Mouse (Mus musculus) regulatory T cell (primary cell): ENCODE data around the gene Pdcd7.

Experiments used
- in situ Hi-C: fragments of 300-600 bp; cut with MboI, MseI; formaldehyde crosslinking; loops from one replicate; pipeline ENCODE4 v1.15.1; 2025; ENCODE audit warnings: high pct_unique_total_duplicates

Pdcd7 gene

DNA sequence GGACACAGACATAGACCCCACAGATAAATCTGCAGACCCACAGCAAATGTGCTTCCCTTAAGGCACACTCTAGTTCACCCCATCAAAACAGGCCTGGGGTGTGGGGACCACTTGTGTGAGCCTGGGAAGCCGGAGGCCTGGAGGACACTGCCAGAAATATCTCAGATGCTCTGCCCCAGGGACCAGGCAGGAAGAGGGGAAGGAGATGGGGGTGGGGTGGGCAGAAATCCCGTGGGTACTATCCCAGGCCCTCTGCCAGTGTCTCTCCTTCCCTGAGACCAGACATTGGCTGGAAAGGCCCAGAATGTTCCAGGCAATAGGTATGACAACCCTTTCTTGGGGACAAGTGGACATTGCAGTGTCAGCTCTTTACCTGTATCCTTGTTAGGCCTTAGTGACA, 47.7 kb downstream of the Pdcd7 start:
- in situ Hi-C loops = no loop called here

GRCm38 (mm10) chr9:65394360-65394759, 48.5 kb downstream of the Pdcd7 start:
- in situ Hi-C loops = no loop called here

- in situ Hi-C loops = no loop called here
Observed at GRCm38 (mm10) chr9:65398279-65398678, 52.4 kb downstream of the Pdcd7 start, which contains the start of gene Rasl12. Gene Rasl12 (plus strand): TSS chr9:65398506.

DNA sequence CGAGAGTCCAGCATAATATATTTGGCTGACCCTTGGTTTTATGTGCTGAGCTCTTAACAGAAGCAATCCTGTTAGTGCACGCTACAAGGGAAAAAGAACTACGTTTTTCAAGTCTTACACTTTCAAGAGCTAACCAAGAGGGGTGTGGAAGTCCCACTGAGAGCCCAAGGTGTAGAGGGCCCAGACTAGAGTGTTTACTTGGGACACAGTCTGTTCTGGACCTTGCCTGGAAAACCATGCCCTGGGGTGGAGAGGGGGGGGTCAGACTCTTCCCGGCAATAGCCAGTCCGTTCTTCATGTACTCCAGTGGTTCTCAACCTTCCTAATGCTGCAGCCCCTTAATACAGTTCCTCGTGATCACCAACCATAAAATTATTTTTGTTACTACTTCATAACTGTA, 54.0 kb downstream of the Pdcd7 start:
- in situ Hi-C loops = no loop called here

DNA sequence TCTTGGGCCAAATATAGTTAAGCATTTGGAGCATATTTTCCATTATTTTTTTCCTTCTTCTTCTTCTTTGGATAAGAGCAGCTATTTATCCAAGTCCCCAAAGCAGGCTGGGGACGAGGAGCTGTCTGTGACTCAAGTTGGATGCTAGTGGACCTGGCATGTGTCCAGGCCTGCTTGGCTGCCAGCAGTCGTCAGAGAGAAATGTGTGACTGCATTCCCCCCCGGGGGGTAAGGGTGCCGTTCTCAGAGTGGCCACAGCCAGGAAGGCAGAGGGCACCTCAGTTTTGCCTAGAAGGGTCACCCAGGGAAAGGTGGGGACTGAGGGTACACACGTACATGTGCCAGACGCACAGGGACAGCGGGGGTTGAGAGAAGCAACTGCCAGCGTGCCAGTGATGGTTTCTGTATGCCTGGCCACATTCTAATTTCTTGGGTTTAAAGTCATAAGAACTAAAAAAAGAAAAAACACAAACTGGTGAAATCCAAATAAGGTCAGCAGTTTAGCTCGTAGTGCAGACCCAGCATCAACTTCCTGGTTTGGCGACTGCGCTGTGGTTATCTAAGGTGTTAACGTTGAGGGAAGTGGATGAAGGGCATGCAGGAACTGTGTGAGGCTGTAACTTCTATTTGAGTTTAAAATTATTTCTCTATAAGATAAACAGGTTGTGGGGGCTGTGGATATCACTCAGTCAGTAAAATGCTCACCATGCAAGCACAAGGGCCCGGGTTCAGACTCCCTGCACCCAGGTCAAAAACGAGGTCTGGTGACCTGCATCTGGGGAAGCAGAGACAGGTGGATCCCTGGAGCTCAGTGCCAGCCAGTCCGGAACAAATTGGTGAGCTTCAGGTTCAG, 58.7 kb downstream of the Pdcd7 start:
- in situ Hi-C loops = no loop called here

DNA sequence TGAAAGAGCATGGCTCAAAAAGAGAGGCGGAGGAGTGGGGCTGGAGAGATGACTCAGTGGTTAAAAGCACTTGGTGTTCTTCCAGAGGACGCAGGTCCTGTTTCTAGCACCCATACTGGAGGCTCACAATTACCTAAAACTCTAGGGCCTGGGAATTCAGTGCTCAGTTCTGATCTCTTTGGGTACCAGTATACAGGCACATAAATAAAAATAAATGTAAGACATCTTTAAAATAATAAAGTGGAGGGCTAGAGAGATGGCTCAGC, 59.2 kb downstream of the Pdcd7 start:
- in situ Hi-C loops = no loop called here

- in situ Hi-C loops = no loop called here
Observed at GRCm38 (mm10) chr9:65407327-65407726, 61.4 kb downstream of the Pdcd7 start.

DNA sequence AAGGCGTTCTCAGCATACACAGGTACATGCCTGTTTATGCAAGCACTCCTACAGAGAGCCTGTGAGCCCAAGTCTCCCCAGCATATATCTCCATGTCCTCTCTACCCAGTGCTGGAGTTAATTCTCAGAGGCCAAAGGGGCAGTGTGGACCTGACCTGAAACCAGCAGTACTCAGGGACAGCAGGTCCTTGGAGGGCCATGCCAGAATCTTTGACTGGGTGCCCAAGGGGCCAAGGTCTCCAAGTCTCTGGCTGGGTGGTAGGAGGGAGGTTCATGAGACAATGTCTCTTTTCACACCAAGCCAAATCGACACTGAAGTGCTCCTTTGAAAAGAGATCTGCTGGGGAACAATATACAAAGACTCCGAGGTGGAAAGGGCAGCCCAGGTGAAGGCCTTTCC, 62.0 kb downstream of the Pdcd7 start:
- in situ Hi-C loops = no loop called here

- in situ Hi-C loops = no loop called here
Observed at GRCm38 (mm10) chr9:65408871-65409295, 63.0 kb downstream of the Pdcd7 start.
